Comparison of ENCODE assay signal across 8 mouse cellular contexts in the genomic region with DNA sequence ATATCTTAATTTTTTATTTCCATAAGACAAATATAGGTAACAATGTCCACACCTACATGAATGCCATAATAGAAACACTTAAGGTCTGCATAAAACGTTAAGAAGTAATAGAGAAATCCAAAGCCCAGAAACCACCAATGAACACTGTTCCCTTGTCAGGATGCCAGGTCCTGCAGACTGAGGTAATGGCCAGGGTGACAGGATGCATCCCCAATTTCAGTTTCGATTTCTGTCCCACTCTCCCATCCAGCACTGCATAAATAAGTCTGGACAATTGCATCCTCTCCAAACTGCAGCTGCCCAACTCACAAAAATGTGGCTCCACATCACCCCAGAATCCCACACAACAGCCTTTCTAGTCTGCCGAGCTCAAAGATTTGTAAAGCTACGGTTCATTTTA. TPM values are rescaled to one million over a fixed set of nuclear protein-coding genes. Genes with fewer than 3 reads are reported as not detected.
DNase-seq lines count a peak whose midpoint lies in the region; ATAC-seq and TF ChIP-seq lines count a peak whose summit lies in the region.

No protein-coding gene starts in this region.

- TF ChIP-seq POLR2A in cerebellum, adult 2 months (IDR thresholded peaks at IDR 0.05; ENCODE audit: borderline replicate concordance, insufficient read depth, low read length): no peak

- H3K4me3 ChIP-seq in embryonic facial prominence, embryonic 13.5 days: peak overlapping the region; percentile 20
- no peak overlapping the region for H3K4me3 ChIP-seq in hindbrain, embryonic 12.5 days
- H3K4me3 ChIP-seq in liver, embryonic 16.5 days (ENCODE audit: low read depth, low read length): peak overlapping the region; percentile 87
- H3K4me3 ChIP-seq in cerebellum, adult 2 months (replicated peaks; ENCODE audit: insufficient read depth, low read depth, low read length): no peak overlapping the region

- peak overlapping the region; percentile 66 for H3K4me2 ChIP-seq in embryonic facial prominence, embryonic 13.5 days
- peak overlapping the region; percentile 15; the same call in 1 of the 2 replicates for H3K4me2 ChIP-seq in hindbrain, embryonic 12.5 days (replicated peaks)
- peak overlapping the region; percentile 59 for H3K4me2 ChIP-seq in liver, embryonic 16.5 days (ENCODE audit: low read depth, low read length)

- DNase-seq in MN1 (ENCODE audit: low spot score): peak; percentile 60
- no peak for DNase-seq in yolk sac, embryonic 10.5 days (ENCODE audit: low spot score)
- no peak for DNase-seq in right cerebral cortex, postnatal 10 days (ENCODE audit: low spot score in 2 of 2)
- DNase-seq in cerebellum, adult 2 months: no peak

- no peak overlapping the region for H3K27ac ChIP-seq in embryonic facial prominence, embryonic 13.5 days
- no peak overlapping the region for H3K27ac ChIP-seq in hindbrain, embryonic 12.5 days
- H3K27ac ChIP-seq in liver, embryonic 16.5 days (ENCODE audit: low read length): peak overlapping the region; percentile 65
- H3K27ac ChIP-seq in cerebellum, adult 2 months (ENCODE audit: insufficient read depth, low read length): no peak overlapping the region

- H3K36me3 ChIP-seq in embryonic facial prominence, embryonic 13.5 days: peaks cover 30% of the 10 kb centered on the region
- peaks cover 35% of the 10 kb centered on the region for H3K36me3 ChIP-seq in hindbrain, embryonic 12.5 days
- peaks cover 41% of the 10 kb centered on the region for H3K36me3 ChIP-seq in liver, embryonic 16.5 days (ENCODE audit: control insufficient read depth, insufficient read depth)

- TF ChIP-seq CTCF in cerebellum, adult 2 months (IDR thresholded peaks at IDR 0.05; ENCODE audit: borderline replicate concordance, insufficient read depth, low read depth, low read length): no peak

- no peaks in the 10 kb centered on the region for H3K9me3 ChIP-seq in embryonic facial prominence, embryonic 13.5 days
- H3K9me3 ChIP-seq in hindbrain, embryonic 12.5 days (replicated peaks): no peaks in the 10 kb centered on the region
- H3K9me3 ChIP-seq in liver, embryonic 16.5 days (replicated peaks; ENCODE audit: control insufficient read depth, low read length): no peaks in the 10 kb centered on the region

- ATAC-seq in embryonic facial prominence, embryonic 13.5 days (ENCODE audit: insufficient number of reproducible peaks, insufficient read depth, low FRiP score, low TSS enrichment, low read depth): no peak
- no peak for ATAC-seq in hindbrain, embryonic 12.5 days (ENCODE audit: low FRiP score)
- ATAC-seq in liver, embryonic 16.5 days (ENCODE audit: low read depth): no peak
- no peak for ATAC-seq in monocyte, adult 5-6 weeks (replicated peaks; ENCODE audit: insufficient number of reproducible peaks, low FRiP score, low TSS enrichment, poor library complexity, severe bottlenecking)

- peaks cover 34% of the 10 kb centered on the region for H3K4me1 ChIP-seq in embryonic facial prominence, embryonic 13.5 days
- H3K4me1 ChIP-seq in hindbrain, embryonic 12.5 days: peaks cover 36% of the 10 kb centered on the region
- peaks cover 50% of the 10 kb centered on the region for H3K4me1 ChIP-seq in liver, embryonic 16.5 days (ENCODE audit: control insufficient read depth, low read depth, low read length)
- peaks cover 14% of the 10 kb centered on the region for H3K4me1 ChIP-seq in cerebellum, adult 2 months (ENCODE audit: control insufficient read depth, insufficient read depth, low read length)

- no peaks in the 10 kb centered on the region for H3K27me3 ChIP-seq in embryonic facial prominence, embryonic 13.5 days
- no peaks in the 10 kb centered on the region for H3K27me3 ChIP-seq in hindbrain, embryonic 12.5 days
- H3K27me3 ChIP-seq in liver, embryonic 16.5 days (ENCODE audit: control insufficient read depth, insufficient read depth, low read depth, low read length): no peaks in the 10 kb centered on the region
- H3K27me3 ChIP-seq in cerebellum, adult 2 months (ENCODE audit: control insufficient read depth, insufficient read depth, low read length): no peaks in the 10 kb centered on the region

- 69% methylated on average over 4 of the region's 4 CpGs for WGBS in embryonic facial prominence, embryonic 13.5 days
- 83% methylated on average over 4 of the region's 4 CpGs for WGBS in hindbrain, embryonic 12.5 days
- WGBS in liver, embryonic 16.5 days (ENCODE audit: insufficient replicate concordance): 43% methylated on average over 4 of the region's 4 CpGs
- 44% methylated on average over 4 of the region's 4 CpGs for WGBS in cerebellum, adult 2 months

- peak overlapping the region; percentile 49; the same call in 1 of the 2 replicates for H3K9ac ChIP-seq in embryonic facial prominence, embryonic 13.5 days
- H3K9ac ChIP-seq in hindbrain, embryonic 12.5 days: 0 out of 2 replicates have a peak overlapping the region, but pooled peaks have one; percentile 3
- H3K9ac ChIP-seq in liver, embryonic 16.5 days (ENCODE audit: low read depth, low read length): peak overlapping the region; percentile 72

RNA-seq across cellular contexts. Expression of a gene that starts 2.8 kb away (rescaled TPM):
- polyA plus RNA-seq in embryonic facial prominence, embryonic 13.5 days (2015; fragmentation: Nextera tagmentation; extraction: Ambion mirVana): 51.8 and 54.2 TPM in 2 replicates
- 62.9 and 70.8 TPM in 2 replicates for polyA plus RNA-seq in hindbrain, embryonic 12.5 days (2016; fragmentation: Nextera tagmentation; extraction: Ambion mirVana)
- 57.3 and 59.6 TPM in 2 replicates for polyA plus RNA-seq in liver, embryonic 16.5 days (2015; fragmentation: Nextera tagmentation; extraction: Ambion mirVana)
- 35.5 and 36.5 TPM in 2 replicates for polyA plus RNA-seq in cerebellum, adult 2 months (2012; rRNA removed)
- total RNA-seq in monocyte, adult 5-6 weeks (2017): 227 to 337 TPM (median 264 TPM) in 3 replicates

RNA-seq across cellular contexts. Expression of a gene that starts 38.1 kb away (rescaled TPM):
- polyA plus RNA-seq in embryonic facial prominence, embryonic 13.5 days (2015; fragmentation: Nextera tagmentation; extraction: Ambion mirVana): not detected in 2 replicates
- not detected in 2 replicates for polyA plus RNA-seq in hindbrain, embryonic 12.5 days (2016; fragmentation: Nextera tagmentation; extraction: Ambion mirVana)
- polyA plus RNA-seq in liver, embryonic 16.5 days (2015; fragmentation: Nextera tagmentation; extraction: Ambion mirVana): not detected in 2 replicates
- not detected in 2 replicates for polyA plus RNA-seq in cerebellum, adult 2 months (2012; rRNA removed)
- 9.7 to 54.7 TPM (median 19.1 TPM) in 3 replicates for total RNA-seq in monocyte, adult 5-6 weeks (2017)

RNA-seq across cellular contexts. Expression of a gene that starts 50.5 kb away (rescaled TPM):
- polyA plus RNA-seq in embryonic facial prominence, embryonic 13.5 days (2015; fragmentation: Nextera tagmentation; extraction: Ambion mirVana): 115 and 116 TPM in 2 replicates
- 124 and 130 TPM in 2 replicates for polyA plus RNA-seq in hindbrain, embryonic 12.5 days (2016; fragmentation: Nextera tagmentation; extraction: Ambion mirVana)
- 224 and 231 TPM in 2 replicates for polyA plus RNA-seq in liver, embryonic 16.5 days (2015; fragmentation: Nextera tagmentation; extraction: Ambion mirVana)
- 296 and 301 TPM in 2 replicates for polyA plus RNA-seq in cerebellum, adult 2 months (2012; rRNA removed)
- 57.1 to 69.2 TPM (median 64.4 TPM) in 3 replicates for total RNA-seq in monocyte, adult 5-6 weeks (2017)

Comparison
In these comparisons a context has a peak if more than half of its experiments do, and no peak if none do; other contexts are left out.
1. H3K4me2 ChIP-seq: peak in every context shown above with its lines; median percentile 66 in embryonic facial prominence, embryonic 13.5 days; 59 in liver, embryonic 16.5 days; 15 in hindbrain, embryonic 12.5 days.
2. H3K4me3 ChIP-seq: peak in embryonic facial prominence, embryonic 13.5 days (single experiment) and liver, embryonic 16.5 days (single experiment); none in hindbrain, embryonic 12.5 days (single experiment) and cerebellum, adult 2 months (single experiment).
3. H3K9ac ChIP-seq: peak in every context shown above with its lines; median percentile 72 in liver, embryonic 16.5 days; 49 in embryonic facial prominence, embryonic 13.5 days; 3 in hindbrain, embryonic 12.5 days.